ENCODE assay signal across 9 mouse cellular contexts in genomic region chr11:32625677-32626076, GRCm38 (mm10). TPM values are rescaled to one million over a fixed set of nuclear protein-coding genes. Genes with fewer than 3 reads are reported as not detected.
DNase-seq lines count a peak whose midpoint lies in the region; ATAC-seq lines count a peak whose summit lies in the region.
"Had no signal": no experiment of that assay in that cellular context is flagged by ENCODE, and none has a peak within 500 bp of the region (broad histone marks: within the 10 kb centered on the region; RNA-seq: fewer than 3 reads in every experiment).

No protein-coding gene starts in this region.

- no peaks in the 10 kb centered on the region for H3K9me3 ChIP-seq in forebrain, embryonic 14.5 days (replicated peaks; ENCODE audit: control insufficient read depth, low read length)
- H3K9me3 ChIP-seq: limb, embryonic 13.5 days had no signal

- H3K4me2 ChIP-seq in forebrain, embryonic 14.5 days (ENCODE audit: low read length) = no peak overlapping the region
- H3K4me2 ChIP-seq: limb, embryonic 13.5 days had no signal

- no peak overlapping the region for H3K9ac ChIP-seq in forebrain, embryonic 14.5 days (ENCODE audit: low read length)
- H3K9ac ChIP-seq: limb, embryonic 13.5 days had no signal

- no peaks in the 10 kb centered on the region for H3K27me3 ChIP-seq in forebrain, embryonic 14.5 days (replicated peaks; ENCODE audit: control insufficient read depth, insufficient read depth, low read length)
- H3K27me3 ChIP-seq: limb, embryonic 13.5 days had no signal

- no peak overlapping the region for H3K27ac ChIP-seq in forebrain, embryonic 14.5 days (ENCODE audit: low read depth, low read length)
- H3K27ac ChIP-seq: limb, embryonic 13.5 days had no signal

- no peaks in the 10 kb centered on the region for H3K36me3 ChIP-seq in forebrain, embryonic 14.5 days (ENCODE audit: control insufficient read depth, insufficient read depth, low read length)

- H3K4me1 ChIP-seq in forebrain, embryonic 14.5 days (ENCODE audit: control insufficient read depth, insufficient read depth, low read length) = peaks cover 4% of the 10 kb centered on the region; the same call in 1 of the 2 replicates
- H3K4me1 ChIP-seq: limb, embryonic 13.5 days had no signal

- peak; percentile 41 for DNase-seq in ovary, adult 18-20 months (ENCODE audit: low spot score)
- no peak for DNase-seq in ovary, postnatal 10 days (ENCODE audit: low spot score)
- DNase-seq in adrenal gland, postnatal 25 days = peak; percentile 82
- DNase-seq in frontal cortex, postnatal 36 days (ENCODE audit: low spot score in 2 of 2) = peak; percentile 38 to 58
- DNase-seq in kidney, postnatal 25 days = peak; percentile 84 to 86
- DNase-seq in lung, postnatal 36 days = peak; percentile 87
- DNase-seq in spleen, postnatal 14 days (ENCODE audit: low spot score in 2 of 2) = peak; percentile 30 to 47
- DNase-seq in forebrain, embryonic 14.5 days (ENCODE audit: low spot score) = no peak

- H3K4me3 ChIP-seq in forebrain, embryonic 14.5 days (ENCODE audit: low read depth, low read length) = no peak overlapping the region
- H3K4me3 ChIP-seq: limb, embryonic 13.5 days had no signal

- no peak for ATAC-seq in forebrain, embryonic 14.5 days

- WGBS in forebrain, embryonic 14.5 days = 58% methylated on average over 1 of the region's 1 CpGs

RNA-seq across cellular contexts. Expression of gene Fbxw11, which starts 16.8 kb away (rescaled TPM):
- total RNA-seq in adrenal gland, postnatal 25 days (2021) = 87.7 and 113 TPM in 2 replicates
- polyA plus RNA-seq in forebrain, embryonic 14.5 days (2014; fragmentation: Nextera tagmentation; extraction: Ambion mirVana) = 83.1 and 99.3 TPM in 2 replicates

Comparison
In these comparisons a context has a peak if more than half of its experiments do, and no peak if none do; other contexts are left out.
1. DNase-seq: peak in ovary, adult 18-20 months (single experiment), adrenal gland, postnatal 25 days (single experiment), frontal cortex, postnatal 36 days (2 of 2), kidney, postnatal 25 days (2 of 2), lung, postnatal 36 days (single experiment) and spleen, postnatal 14 days (2 of 2); none in ovary, postnatal 10 days (single experiment) and forebrain, embryonic 14.5 days (single experiment).